Mouse (Mus musculus) lung, postnatal 36 days (tissue): ENCODE measurements around the gene Cyth2.

Experiments used
- DNase-seq: peaks from one replicate; pipeline ENCODE4 v3.0.0; 2022; ENCODE audit warnings: mixed read lengths

The Cyth2 gene

GRCm38 (mm10) chr7:45812921-45813320, 1.5 kb downstream of the Cyth2 start:
- no peak for DNase-seq

GRCm38 (mm10) chr7:45809276-45810075, 4.9 kb downstream of the Cyth2 start:
- no peak for DNase-seq

- no peak for DNase-seq
Measured at GRCm38 (mm10) chr7:45808471-45808870, 5.9 kb downstream of the Cyth2 start.

GRCm38 (mm10) chr7:45805941-45806340, 8.4 kb downstream of the Cyth2 start:
- no peak for DNase-seq

- DNase-seq: no peak
Measured at GRCm38 (mm10) chr7:45802551-45802950, 11.8 kb downstream of the Cyth2 start.

GRCm38 (mm10) chr7:45801348-45801747, 13.0 kb downstream of the Cyth2 start:
- DNase-seq: peak; percentile 97

GRCm38 (mm10) chr7:45800546-45801204, 13.7 kb downstream of the Cyth2 start:
- DNase-seq: peak; percentile 70

GRCm38 (mm10) chr7:45800001-45800400, 14.4 kb downstream of the Cyth2 start:
- DNase-seq: no peak

GRCm38 (mm10) chr7:45798931-45799330, 15.4 kb downstream of the Cyth2 start:
- no peak for DNase-seq

GRCm38 (mm10) chr7:45798511-45798836, 15.9 kb downstream of the Cyth2 start:
- peak; percentile 59 for DNase-seq

- no peak for DNase-seq
Measured at GRCm38 (mm10) chr7:45797661-45798510, 16.5 kb downstream of the Cyth2 start.

GRCm38 (mm10) chr7:45796950-45797349, 17.4 kb downstream of the Cyth2 start:
- DNase-seq: no peak

GRCm38 (mm10) chr7:45794971-45795370, 19.4 kb downstream of the Cyth2 start:
- no peak for DNase-seq

GRCm38 (mm10) chr7:45793969-45794585, 20.3 kb downstream of the Cyth2 start:
- DNase-seq: no peak

- no peak for DNase-seq
Measured at GRCm38 (mm10) chr7:45793240-45793639, 21.1 kb downstream of the Cyth2 start.

GRCm38 (mm10) chr7:45791756-45792490, 22.5 kb downstream of the Cyth2 start:
- no peak for DNase-seq

- DNase-seq: no peak
Measured at GRCm38 (mm10) chr7:45790721-45791120, 23.7 kb downstream of the Cyth2 start.

- no peak for DNase-seq
Measured at GRCm38 (mm10) chr7:45787642-45788041, 26.7 kb downstream of the Cyth2 start.

- no peak for DNase-seq
Measured at GRCm38 (mm10) chr7:45786661-45787413, 27.5 kb downstream of the Cyth2 start.

- no peak for DNase-seq
Measured at GRCm38 (mm10) chr7:45786136-45786578, 28.2 kb downstream of the Cyth2 start.

- no peak for DNase-seq
Measured at GRCm38 (mm10) chr7:45785388-45786135, 28.8 kb downstream of the Cyth2 start.
